Mouse (Mus musculus) liver, embryonic 12.5 days (tissue): ENCODE data around the gene Tnfsf10. TPM values are rescaled to one million over a fixed set of nuclear protein-coding genes. Genes with fewer than 3 reads are reported as not detected.
A peak's percentile ranks its signal among the peaks of the same experiment; 100 is the strongest.
"Not testable (repeated sequence)": the region's sequence is repeated elsewhere in the genome, so short reads cannot be mapped to it uniquely, and the experiment has no call there.

Experiments used
- ATAC-seq: fragments of 200-750 bp; cut with Nextera tagmentation; 2 replicates; pipeline ENCODE4 v1.8.0; 2017; ENCODE audit warnings: moderate number of reproducible peaks, mild to moderate bottlenecking, moderate library complexity
- H3K27ac ChIP-seq: fragments of 300-500 bp; sonication (generic); 2 replicates; pipeline ENCODE4 v1.5.1; 2016; ENCODE audit warnings: mild to moderate bottlenecking
- H3K27me3 ChIP-seq: fragments of 300-500 bp; sonication (generic); replicated peaks from 2 replicates; pipeline ENCODE4 v1.6.1; 2016; ENCODE audit warnings: mild to moderate bottlenecking, moderate library complexity
- H3K36me3 ChIP-seq: fragments of 300-500 bp; sonication (generic); 2 replicates; pipeline ENCODE4 v1.6.1; 2016; ENCODE audit warnings: mild to moderate bottlenecking, moderate library complexity
- H3K4me1 ChIP-seq: fragments of 300-500 bp; sonication (generic); 2 replicates; pipeline ENCODE4 v1.6.1; 2016
- H3K4me2 ChIP-seq: fragments of 300-500 bp; sonication (generic); 2 replicates; pipeline ENCODE4 v1.6.1; 2016; ENCODE audit warnings: mild to moderate bottlenecking, moderate library complexity
- H3K4me3 ChIP-seq: fragments of 300-500 bp; sonication (generic); 2 replicates; pipeline ENCODE4 v1.5.1; 2016; ENCODE audit warnings: mild to moderate bottlenecking, moderate library complexity
- H3K9ac ChIP-seq: fragments of 300-500 bp; sonication (generic); 2 replicates; pipeline ENCODE4 v1.6.1; 2016; ENCODE audit warnings: mild to moderate bottlenecking, moderate library complexity
- H3K9me3 ChIP-seq: fragments of 300-500 bp; sonication (generic); replicated peaks from 2 replicates; pipeline ENCODE4 v1.6.1; 2016; ENCODE audit warnings: mild to moderate bottlenecking, moderate library complexity
- WGBS: fragments of 180-500 bp; shearing (Covaris S2); methylation state at CpG from one replicate; pipeline ENCODE4 v1.1.7; 2016; ENCODE audit not compliant: insufficient replicate concordance; 5-methylcytosine and 5-hydroxymethylcytosine counted together
- polyA plus RNA-seq: library from polyadenylated mRNA; unstranded; fragments of >200 nt; fragmentation: Nextera tagmentation; extraction: Ambion mirVana; gene quantifications from 2 replicates; pipeline ENCODE4 v1.2.1, GENCODE M21; 2016

The Tnfsf10 gene
- polyA plus RNA-seq, 1 experiment from 2014 or later, result 0.07 TPM

DNA sequence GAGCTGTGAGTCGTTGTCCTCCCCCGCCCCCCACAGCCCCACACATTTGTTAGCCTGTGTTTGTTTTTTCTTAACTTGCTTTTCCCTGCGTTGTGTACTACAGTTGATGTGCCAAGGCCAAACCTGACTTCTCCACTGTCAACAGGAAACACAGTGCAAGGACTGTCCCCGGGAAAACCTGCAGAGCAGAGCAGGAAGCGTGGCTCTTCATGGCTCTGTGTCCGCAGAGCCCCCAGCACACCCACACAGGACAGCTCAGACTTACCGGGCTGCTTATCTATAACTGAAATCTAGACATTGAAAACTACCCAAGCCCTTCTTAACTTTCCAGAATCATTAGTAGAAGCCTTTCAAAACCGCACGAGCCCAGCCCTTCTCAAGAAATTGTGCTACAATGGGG is 31.8 kb upstream of the Tnfsf10 start:
- 35% methylated on average over 9 of the region's 9 CpGs for WGBS
- Histone ChIP-seq H3K4me3 (no peak overlapping the region), H3K9me3 (no peaks in the 10 kb centered on the region), H3K27me3 (no peaks in the 10 kb centered on the region), H3K9ac (no peak overlapping the region), H3K36me3 (no peaks in the 10 kb centered on the region), H3K27ac (no peak overlapping the region), H3K4me2 (no peak overlapping the region), H3K4me1 (peaks cover 26% of the 10 kb centered on the region)
- ATAC-seq, result no peak

DNA sequence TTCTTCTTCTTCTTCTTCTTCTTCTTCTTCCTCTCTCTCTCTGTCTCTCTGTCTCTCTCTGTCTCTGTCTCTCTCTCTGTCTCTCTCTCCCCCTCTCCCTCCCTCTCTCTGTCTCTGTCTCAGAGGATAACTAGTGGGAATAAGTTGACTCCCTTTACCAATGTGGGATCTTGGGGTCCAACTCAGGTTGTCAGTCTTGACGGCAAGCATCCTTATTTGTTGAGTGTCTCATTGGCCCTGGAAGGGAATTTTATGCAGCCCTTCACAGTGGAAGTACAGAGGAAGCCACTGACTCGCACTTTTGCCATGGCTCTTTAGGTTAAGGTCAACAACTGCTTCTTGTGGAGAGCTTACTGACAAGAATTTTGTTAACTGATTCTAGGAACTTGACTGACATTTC is 28.5 kb upstream of the Tnfsf10 start:
- 43% methylated on average over 2 of the region's 2 CpGs for WGBS

DNA sequence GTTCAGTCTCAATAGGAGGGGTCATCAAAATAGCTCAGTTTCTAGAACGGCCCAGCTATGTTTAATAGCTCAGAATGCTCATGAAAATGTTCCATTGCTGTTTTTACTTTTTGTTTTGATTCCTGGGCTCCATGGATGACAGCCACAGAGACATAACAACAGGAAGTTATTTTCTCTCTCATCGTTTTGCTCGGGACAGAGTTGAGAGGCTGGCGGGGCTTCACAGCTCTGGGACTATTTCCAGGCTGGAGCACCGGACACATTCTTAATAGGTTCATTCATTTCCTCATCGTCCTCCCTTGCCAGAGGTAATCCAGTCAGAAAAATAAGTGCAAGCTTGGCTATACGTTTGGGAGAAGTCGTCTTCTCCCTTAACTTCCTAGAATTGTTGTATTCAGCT is 27.9 kb upstream of the Tnfsf10 start:
- ATAC-seq, result no peak
- peaks cover 6% of the 10 kb centered on the region; the same call in 1 of the 2 replicates for H3K4me1 ChIP-seq
- 23% methylated on average over 8 of the region's 8 CpGs for WGBS
- H3K36me3 ChIP-seq, result no peaks in the 10 kb centered on the region
- H3K27ac ChIP-seq, result no peak overlapping the region
- H3K9me3 ChIP-seq, result no peaks in the 10 kb centered on the region
- H3K4me3 ChIP-seq, result no peak overlapping the region
- no peak overlapping the region for H3K4me2 ChIP-seq
- no peak overlapping the region for H3K9ac ChIP-seq
- H3K27me3 ChIP-seq, result no peaks in the 10 kb centered on the region

More for the DNA sequence above, 28.5 kb upstream of the Tnfsf10 start:
- Histone ChIP-seq H3K9ac (no peak overlapping the region), H3K4me2 (no peak overlapping the region), H3K27ac (no peak overlapping the region), H3K9me3 (no peaks in the 10 kb centered on the region), H3K4me3 (no peak overlapping the region), H3K27me3 (no peaks in the 10 kb centered on the region), H3K4me1 (peaks cover 12% of the 10 kb centered on the region), H3K36me3 (no peaks in the 10 kb centered on the region)
- ATAC-seq, result no peak

DNA sequence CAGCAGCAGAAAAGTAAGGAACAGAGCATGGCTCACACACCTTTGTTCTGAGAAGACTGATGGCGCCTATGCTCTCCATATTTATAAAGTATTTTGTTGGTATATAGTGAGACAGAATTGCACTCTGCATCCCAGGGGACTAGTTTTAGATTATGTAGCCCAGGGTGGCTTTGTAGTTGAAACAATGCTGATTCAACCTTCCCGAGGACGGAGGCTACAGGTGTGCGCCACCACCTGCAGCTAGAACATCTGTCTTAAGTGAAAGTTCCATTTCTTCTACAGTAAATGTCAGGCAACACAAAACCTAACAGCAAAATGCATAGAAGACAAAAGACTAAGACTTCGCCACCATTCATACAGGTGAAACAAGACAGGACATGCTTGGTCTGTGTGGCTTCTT is 26.5 kb upstream of the Tnfsf10 start:
- no peak overlapping the region for H3K4me2 ChIP-seq

DNA sequence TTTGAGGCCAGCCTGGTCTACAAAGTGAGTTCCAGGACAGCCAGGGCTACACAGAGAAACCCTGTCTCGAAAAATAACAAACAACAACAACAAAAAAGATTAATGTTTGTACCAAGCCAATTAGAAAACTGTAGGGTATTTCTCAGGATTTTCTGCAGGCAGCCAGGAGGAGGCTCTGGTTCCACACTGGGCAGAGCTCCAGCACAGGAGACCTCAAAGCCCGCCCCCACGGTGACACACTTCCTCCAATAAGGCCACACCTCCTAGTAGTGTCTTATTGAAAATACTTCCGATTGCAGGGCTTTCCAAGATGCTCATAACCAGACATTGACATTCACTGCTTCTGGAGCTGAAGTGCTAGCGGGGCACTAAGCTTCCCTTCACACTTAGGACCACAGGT is 25.9 kb upstream of the Tnfsf10 start:
- peak; percentile 49; the same call in 1 of the 2 replicates for ATAC-seq
- WGBS, result 68% methylated on average over 5 of the region's 5 CpGs
- not testable (repeated sequence) for H3K9me3 ChIP-seq, H3K36me3 ChIP-seq, H3K4me2 ChIP-seq, H3K9ac ChIP-seq, H3K27ac ChIP-seq, H3K4me1 ChIP-seq, H3K4me3 ChIP-seq, H3K27me3 ChIP-seq

More for the DNA sequence above, 26.5 kb upstream of the Tnfsf10 start:
- Histone ChIP-seq H3K27ac (no peak overlapping the region), H3K4me1 (no peaks in the 10 kb centered on the region), H3K9ac (no peak overlapping the region), H3K36me3 (no peaks in the 10 kb centered on the region), H3K4me3 (no peak overlapping the region), H3K27me3 (no peaks in the 10 kb centered on the region), H3K9me3 (no peaks in the 10 kb centered on the region)
- no peak for ATAC-seq
- WGBS, result 84% methylated on average over 5 of the region's 5 CpGs

DNA sequence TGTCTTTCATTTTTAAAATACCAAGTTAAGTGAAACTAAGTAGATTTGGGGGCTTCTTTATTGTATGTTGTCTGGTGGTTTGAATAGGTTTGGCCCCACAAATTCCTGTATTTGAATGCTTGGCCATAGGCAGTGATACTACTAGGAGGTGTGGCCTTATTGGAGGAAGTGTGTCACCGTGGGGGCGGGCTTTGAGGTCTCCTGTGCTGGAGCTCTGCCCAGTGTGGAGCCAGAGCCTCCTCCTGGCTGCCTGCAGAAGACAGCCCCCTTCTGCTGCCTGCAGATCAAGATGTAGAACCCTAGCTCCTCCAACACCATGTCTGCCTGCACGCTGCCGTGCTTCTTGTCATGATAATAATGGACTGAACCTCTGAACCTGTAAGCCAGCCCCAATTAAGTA is 25.4 kb upstream of the Tnfsf10 start:
- H3K36me3 ChIP-seq, result not testable (repeated sequence)

GRCm38 (mm10) chr3:27293645-27294385 is 23.0 kb upstream of the Tnfsf10 start:
- Histone ChIP-seq H3K9ac (no peak overlapping the region), H3K27ac (no peak overlapping the region), H3K36me3 (no peaks in the 10 kb centered on the region), H3K27me3 (no peaks in the 10 kb centered on the region; the same call in 1 of the 2 replicates), H3K4me2 (no peak overlapping the region), H3K4me3 (no peak overlapping the region), H3K9me3 (no peaks in the 10 kb centered on the region), H3K4me1 (no peaks in the 10 kb centered on the region)
- no peak for ATAC-seq
- WGBS, result 54% methylated on average over 7 of the region's 7 CpGs

More for the DNA sequence above, 25.4 kb upstream of the Tnfsf10 start:
- H3K27me3 ChIP-seq, H3K4me1 ChIP-seq, H3K9ac ChIP-seq, H3K4me2 ChIP-seq, H3K27ac ChIP-seq, H3K4me3 ChIP-seq, H3K9me3 ChIP-seq: not testable (repeated sequence)
- ATAC-seq, result peak; percentile 40
- 67% methylated on average over 4 of the region's 4 CpGs for WGBS

DNA sequence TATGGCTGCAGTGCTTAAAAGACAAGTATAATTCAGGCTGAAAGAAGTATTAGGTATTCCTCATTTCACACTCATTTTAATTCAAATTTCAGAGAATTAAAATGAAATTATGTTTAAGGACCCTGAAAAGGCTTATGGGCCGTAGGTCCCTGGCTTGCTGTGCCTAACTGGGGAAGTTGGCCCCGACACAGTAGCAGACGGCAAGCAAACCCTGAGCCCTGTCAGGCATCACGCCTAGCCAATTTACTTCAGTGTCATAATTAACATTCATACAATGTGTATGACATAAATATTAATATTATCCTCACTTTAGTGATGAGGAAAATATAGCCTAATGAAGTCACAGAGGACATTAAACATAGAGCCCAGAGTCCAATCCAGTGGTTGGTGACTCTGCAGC is 16.4 kb upstream of the Tnfsf10 start:
- Histone ChIP-seq H3K9ac (no peak overlapping the region), H3K4me3 (no peak overlapping the region), H3K4me1 (0 out of 2 replicates have a peak, but pooled peaks cover 3% of the 10 kb centered on the region), H3K9me3 (no peaks in the 10 kb centered on the region), H3K27ac (no peak overlapping the region), H3K36me3 (no peaks in the 10 kb centered on the region), H3K27me3 (no peaks in the 10 kb centered on the region; the same call in 1 of the 2 replicates), H3K4me2 (no peak overlapping the region)
- no peak for ATAC-seq
- WGBS, result 63% methylated on average over 4 of the region's 4 CpGs

- no peak for ATAC-seq
- H3K27ac ChIP-seq, result no peak overlapping the region
Observed at GRCm38 (mm10) chr3:27302339-27303022, 14.3 kb upstream of the Tnfsf10 start.

GRCm38 (mm10) chr3:27306815-27307214 is 10.0 kb upstream of the Tnfsf10 start:
- Histone ChIP-seq H3K4me3 (no peak overlapping the region), H3K9ac (no peak overlapping the region), H3K36me3 (no peaks in the 10 kb centered on the region), H3K27me3 (no peaks in the 10 kb centered on the region), H3K27ac (no peak overlapping the region), H3K9me3 (no peaks in the 10 kb centered on the region), H3K4me1 (0 out of 2 replicates have a peak, but pooled peaks cover 3% of the 10 kb centered on the region), H3K4me2 (no peak overlapping the region)
- WGBS, result 73% methylated on average over 10 of the region's 10 CpGs
- no peak for ATAC-seq

More at GRCm38 (mm10) chr3:27302339-27303022, 14.3 kb upstream of the Tnfsf10 start:
- Histone ChIP-seq H3K36me3 (no peaks in the 10 kb centered on the region), H3K4me1 (0 out of 2 replicates have a peak, but pooled peaks cover 3% of the 10 kb centered on the region), H3K4me2 (no peak overlapping the region), H3K9me3 (no peaks in the 10 kb centered on the region), H3K4me3 (no peak overlapping the region), H3K27me3 (no peaks in the 10 kb centered on the region; the same call in 1 of the 2 replicates), H3K9ac (no peak overlapping the region)
- WGBS, result 39% methylated on average over 9 of the region's 9 CpGs

DNA sequence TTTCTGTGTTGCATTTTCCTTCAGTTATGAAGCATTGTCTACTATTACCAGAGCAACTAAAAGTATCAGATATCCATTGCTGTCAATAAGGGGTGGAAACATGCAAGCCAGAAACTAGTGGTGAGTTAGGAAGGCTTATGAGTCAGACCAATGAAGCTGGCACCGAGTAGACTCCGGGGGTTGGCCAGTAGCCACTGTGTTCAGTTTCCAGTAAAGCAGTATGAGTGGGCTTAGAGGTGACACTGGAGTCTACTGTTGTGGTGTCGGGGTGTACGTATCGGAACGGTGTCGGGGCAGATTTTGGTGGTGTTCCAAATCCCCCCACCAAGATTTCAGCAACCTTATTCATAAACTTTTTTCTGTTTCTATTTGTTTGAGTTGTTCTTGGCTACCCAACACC is 5.9 kb upstream of the Tnfsf10 start:
- H3K36me3 ChIP-seq, result no peaks in the 10 kb centered on the region
- H3K4me2 ChIP-seq, result no peak overlapping the region
- ATAC-seq, result no peak
- H3K4me3 ChIP-seq, result no peak overlapping the region
- no peaks in the 10 kb centered on the region for H3K4me1 ChIP-seq
- H3K9ac ChIP-seq, result no peak overlapping the region
- H3K27me3 ChIP-seq, result no peaks in the 10 kb centered on the region
- WGBS, result 79% methylated on average over 7 of the region's 7 CpGs
- H3K27ac ChIP-seq, result no peak overlapping the region
- H3K9me3 ChIP-seq, result no peaks in the 10 kb centered on the region

DNA sequence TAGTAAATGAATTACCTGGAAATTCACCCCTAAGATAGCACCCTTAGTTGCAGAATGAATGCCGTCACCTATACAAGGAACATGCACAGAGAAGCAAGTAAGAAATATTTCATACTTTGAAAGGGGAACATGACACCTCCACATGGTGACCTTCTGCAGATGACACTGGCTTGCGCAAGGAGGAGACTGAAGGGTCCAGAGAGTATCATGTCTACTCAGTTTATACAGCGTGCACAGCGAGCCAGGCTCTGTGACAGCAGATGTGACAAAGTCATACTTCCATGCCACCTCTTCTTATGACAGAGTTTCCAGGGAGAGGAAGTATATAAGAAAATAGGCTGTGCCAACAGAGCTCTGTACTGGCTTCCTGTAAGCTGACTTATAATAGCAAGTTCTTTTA is 5.4 kb upstream of the Tnfsf10 start:
- 85% methylated on average over 4 of the region's 4 CpGs for WGBS
- no peaks in the 10 kb centered on the region for H3K4me1 ChIP-seq
- no peak overlapping the region for H3K27ac ChIP-seq
- no peaks in the 10 kb centered on the region for H3K9me3 ChIP-seq
- H3K36me3 ChIP-seq, result no peaks in the 10 kb centered on the region
- no peaks in the 10 kb centered on the region for H3K27me3 ChIP-seq
- no peak overlapping the region for H3K4me2 ChIP-seq
- no peak overlapping the region for H3K9ac ChIP-seq
- H3K4me3 ChIP-seq, result no peak overlapping the region
- ATAC-seq, result no peak
